Mouse (Mus musculus) testis, postnatal 14 days (tissue): ENCODE data around the gene Olfr1505.

ENCODE experiments used
- DNase-seq: peaks from one replicate; pipeline ENCODE4 v3.0.0; 2021; ENCODE audit warnings: low spot score

The Olfr1505 gene

GRCm38 (mm10) chr19:13913230-13913629, at the start of gene Olfr1505:
TSS of gene Olfr1505 (plus strand) at chr19:13913530.
- DNase-seq: no peak

- no peak for DNase-seq
Observed at GRCm38 (mm10) chr19:13897828-13898227, 15.5 kb upstream of the Olfr1505 start, which contains the start of gene Olfr1504. TSS of gene Olfr1504 (minus strand) at chr19:13897928.
